Mouse (Mus musculus): ENCODE data around the gene Neu1. TPM values are rescaled to one million over a fixed set of nuclear protein-coding genes. Genes with fewer than 3 reads are reported as not detected.

The Neu1 gene
- total RNA-seq (2021): 10 to 100 TPM; 39.4 to 43.1 TPM
- long read RNA-seq, experiment 1, transcript Neu1-202 (5 exons, 3,619 nt): minor isoform, 5 of 51 reads
- long read RNA-seq, experiment 1, transcript Neu1-201 (6 exons, 2,474 nt): major isoform, 28 of 51 reads
- long read RNA-seq, experiment 1, partial matches to known transcripts: 12 of 51 reads
- long read RNA-seq, experiment 1, other reads (novel, unspliced or antisense): 6 of 51 reads
- long read RNA-seq, experiment 2, transcript Neu1-201 (6 exons, 2,474 nt): major isoform, 43 of 63 reads
- long read RNA-seq, experiment 2, partial matches to known transcripts: 7 of 63 reads
- long read RNA-seq, experiment 2, other reads (novel, unspliced or antisense): 9 of 63 reads

DNA sequence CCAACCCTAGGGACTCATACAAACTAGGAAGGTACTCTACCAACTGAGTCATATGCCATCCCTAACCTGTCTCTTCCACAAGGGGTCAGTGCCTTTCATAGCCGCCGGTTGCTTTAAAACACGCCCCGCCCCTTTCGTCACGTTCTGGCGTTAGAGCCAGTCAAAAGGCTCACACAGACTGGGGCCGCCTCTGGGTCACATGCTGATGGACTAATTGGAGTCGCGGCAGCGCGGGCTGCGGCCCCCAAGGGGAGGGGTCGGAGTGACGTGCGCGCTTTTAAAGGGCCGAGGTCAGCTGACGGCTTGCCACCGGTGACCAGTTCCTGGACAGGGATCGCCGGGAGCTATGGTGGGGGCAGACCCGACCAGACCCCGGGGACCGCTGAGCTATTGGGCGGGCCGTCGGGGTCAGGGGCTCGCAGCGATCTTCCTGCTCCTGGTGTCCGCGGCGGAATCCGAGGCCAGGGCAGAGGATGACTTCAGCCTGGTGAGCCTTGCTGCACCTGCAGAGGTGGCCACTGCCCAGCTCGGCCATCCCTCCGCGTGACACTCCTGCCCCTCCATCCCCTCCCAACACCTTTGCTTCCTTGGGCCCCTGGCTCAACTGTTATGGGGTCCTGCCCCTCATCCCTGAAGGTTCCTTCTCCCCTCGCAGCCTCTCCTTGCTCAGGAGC lies at the start of gene Neu1:
TSS of gene Neu1 (plus strand) at position 193 of the 674 bp plus-strand sequence.
- TF ChIP-seq CTCF (conservative IDR thresholded peaks at IDR 0.05): peak; percentile 88
- DNase-seq (ENCODE audit: low spot score in 2 of 2): peak; percentile 98 to 99
- Histone ChIP-seq H3K27ac (peak within 1 kb of the TSS; percentile 89), H3K4me3 (peak within 1 kb of the TSS; percentile 96)

DNA sequence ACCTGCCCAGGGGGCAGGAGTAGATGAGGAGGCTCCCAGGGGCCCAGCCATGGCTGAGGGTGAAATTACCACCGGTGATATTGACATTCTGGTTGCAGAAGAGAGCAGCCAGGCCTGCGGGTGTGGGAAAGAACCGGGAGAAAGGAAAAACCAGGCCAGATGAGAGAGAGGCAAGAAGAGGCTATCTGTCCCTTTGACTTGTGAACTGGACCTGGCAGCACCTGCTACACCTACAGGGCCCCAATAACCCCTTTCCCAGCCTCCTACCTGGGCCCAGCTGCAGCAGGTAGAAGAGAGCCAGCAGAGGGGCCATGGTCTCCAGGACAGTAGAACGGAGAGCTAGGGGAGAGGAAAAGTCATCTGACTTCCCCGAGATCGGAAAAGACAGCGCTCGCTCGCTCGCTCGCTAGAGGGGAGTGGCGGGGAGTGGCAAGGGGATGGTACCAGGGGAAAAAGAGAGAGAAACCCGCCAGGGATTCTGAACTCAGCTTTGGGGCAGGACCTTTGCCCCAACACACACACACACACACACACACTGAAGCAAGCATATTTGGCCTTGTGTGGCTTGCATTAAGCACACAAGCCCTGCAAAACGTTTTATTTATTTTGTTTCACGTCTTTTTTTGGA lies 49.3 kb upstream of the Neu1 start, which contains the start of gene Gm20547:
TSS of gene Gm20547 (minus strand) at position 360 of the 628 bp plus-strand sequence.
- H3K27ac ChIP-seq: no peak within 1 kb of the TSS
- TF ChIP-seq CTCF (conservative IDR thresholded peaks at IDR 0.05): no peak
- H3K4me3 ChIP-seq: no peak within 1 kb of the TSS
- DNase-seq (ENCODE audit: low spot score in 2 of 2): no peak

GRCm38 (mm10) chr17:34883332-34883731 lies 47.7 kb upstream of the Neu1 start:
- Histone ChIP-seq H3K4me3 (no peak overlapping the region), H3K27ac (no peak overlapping the region)
- DNase-seq (ENCODE audit: low spot score in 2 of 2): no peak
- TF ChIP-seq CTCF (conservative IDR thresholded peaks at IDR 0.05): peak; percentile 34

- no peak for TF ChIP-seq CTCF (conservative IDR thresholded peaks at IDR 0.05)
- no peak for DNase-seq (ENCODE audit: low spot score in 2 of 2)
- no peak overlapping the region for H3K27ac ChIP-seq
- no peak overlapping the region for H3K4me3 ChIP-seq
Observed at GRCm38 (mm10) chr17:34884704-34885103, 46.3 kb upstream of the Neu1 start.

DNA sequence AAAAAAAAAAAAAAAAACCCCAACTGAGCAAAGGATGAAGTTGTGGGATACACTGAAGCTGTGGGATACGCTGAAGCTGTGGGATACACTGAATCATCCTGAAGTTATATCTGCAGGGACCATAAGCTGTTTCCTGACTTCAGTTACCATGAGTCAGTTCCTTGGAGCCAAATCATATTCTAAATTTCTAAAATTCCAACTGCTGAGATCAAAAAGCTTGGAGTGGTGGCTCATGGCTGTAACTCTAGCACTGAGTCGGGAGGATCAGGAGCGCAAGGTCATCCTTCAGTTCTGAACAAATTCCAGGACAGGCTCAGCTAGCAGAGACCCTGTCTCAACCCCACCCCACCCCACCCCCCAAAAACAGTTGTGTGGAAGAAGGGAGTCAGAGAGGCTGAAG lies 45.4 kb upstream of the Neu1 start:
- H3K27ac ChIP-seq: no peak overlapping the region
- H3K4me3 ChIP-seq: no peak overlapping the region
- TF ChIP-seq CTCF (conservative IDR thresholded peaks at IDR 0.05): no peak
- DNase-seq (ENCODE audit: low spot score in 2 of 2): no peak

GRCm38 (mm10) chr17:34887942-34888341 lies 43.1 kb upstream of the Neu1 start:
- no peak for TF ChIP-seq CTCF (conservative IDR thresholded peaks at IDR 0.05)
- H3K27ac ChIP-seq: no peak overlapping the region
- DNase-seq (ENCODE audit: low spot score in 2 of 2): no peak
- H3K4me3 ChIP-seq: no peak overlapping the region

- no peak for DNase-seq (ENCODE audit: low spot score in 2 of 2)
- no peak overlapping the region for H3K4me3 ChIP-seq
- no peak overlapping the region for H3K27ac ChIP-seq
- no peak for TF ChIP-seq CTCF (conservative IDR thresholded peaks at IDR 0.05)
Observed at GRCm38 (mm10) chr17:34890074-34890743, 40.8 kb upstream of the Neu1 start.

GRCm38 (mm10) chr17:34891377-34891776 lies 39.7 kb upstream of the Neu1 start:
- DNase-seq (ENCODE audit: low spot score in 2 of 2): no peak
- peak; percentile 46 for TF ChIP-seq CTCF (conservative IDR thresholded peaks at IDR 0.05)

GRCm38 (mm10) chr17:34893072-34893824 lies 37.8 kb upstream of the Neu1 start:
- peak overlapping the region; percentile 73 for H3K4me3 ChIP-seq
- H3K27ac ChIP-seq: peak overlapping the region; percentile 93
- no peak for DNase-seq (ENCODE audit: low spot score in 2 of 2)
- no peak for TF ChIP-seq CTCF (conservative IDR thresholded peaks at IDR 0.05)

More at GRCm38 (mm10) chr17:34891377-34891776, 39.7 kb upstream of the Neu1 start:
- Histone ChIP-seq H3K4me3 (no peak overlapping the region), H3K27ac (no peak overlapping the region)

DNA sequence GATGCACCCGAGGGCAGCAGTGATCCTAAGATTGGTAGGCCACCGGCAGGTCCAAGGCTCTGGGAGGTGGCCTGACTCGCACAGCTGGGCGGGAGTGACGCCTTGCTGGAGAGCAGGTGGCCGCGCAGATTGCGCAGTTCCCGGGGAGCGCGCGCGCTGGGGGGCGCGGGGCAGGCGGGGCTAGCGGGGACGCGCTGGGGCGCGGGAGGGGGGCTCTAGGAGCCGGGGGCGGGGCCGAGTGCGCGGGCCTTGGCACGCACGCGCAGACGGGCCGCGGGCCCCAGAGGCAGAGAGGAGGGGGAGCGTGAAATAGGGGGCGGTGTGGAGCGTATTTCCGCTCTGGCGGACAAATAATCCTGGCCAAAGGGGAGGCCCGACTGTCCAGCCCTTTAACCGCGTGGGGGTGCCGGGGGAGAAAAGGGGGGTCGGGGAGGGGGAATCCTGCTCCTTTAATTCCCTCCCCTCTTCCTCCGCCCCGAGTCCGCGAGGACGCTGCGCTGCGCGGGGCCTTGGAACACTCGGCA lies 36.9 kb upstream of the Neu1 start:
- Histone ChIP-seq H3K27ac (peak overlapping the region; percentile 93), H3K4me3 (peak overlapping the region; percentile 73)
- TF ChIP-seq CTCF (conservative IDR thresholded peaks at IDR 0.05): peak; percentile 43
- peak; percentile 92 to 94 for DNase-seq (ENCODE audit: low spot score in 2 of 2)

- TF ChIP-seq CTCF (conservative IDR thresholded peaks at IDR 0.05): no peak
- Histone ChIP-seq H3K4me3 (peak overlapping the region; percentile 73), H3K27ac (peak overlapping the region; percentile 93)
- peak in 1 of 2 experiments; percentile 56 for DNase-seq (ENCODE audit: low spot score in 2 of 2)
Observed at GRCm38 (mm10) chr17:34894801-34895530, 36.1 kb upstream of the Neu1 start.
